Mouse (Mus musculus): ENCODE measurements at regions not wholly inside any gene's neighbourhood (a gene's known extent, or its start where the extent isn't known, plus 50 kb on each side); places are given as distances from the start of the nearest gene placed in this dataset.

- in situ Hi-C loops (cut with MboI, MseI), result loop anchor here (5.0 kb wide), 2 partner anchors 98 to 812 kb away; no protein-coding TSS in a partner anchor
Measured at GRCm38 (mm10) chr5:118879808-118880478, 319.5 kb downstream of the Med13l start.

DNA sequence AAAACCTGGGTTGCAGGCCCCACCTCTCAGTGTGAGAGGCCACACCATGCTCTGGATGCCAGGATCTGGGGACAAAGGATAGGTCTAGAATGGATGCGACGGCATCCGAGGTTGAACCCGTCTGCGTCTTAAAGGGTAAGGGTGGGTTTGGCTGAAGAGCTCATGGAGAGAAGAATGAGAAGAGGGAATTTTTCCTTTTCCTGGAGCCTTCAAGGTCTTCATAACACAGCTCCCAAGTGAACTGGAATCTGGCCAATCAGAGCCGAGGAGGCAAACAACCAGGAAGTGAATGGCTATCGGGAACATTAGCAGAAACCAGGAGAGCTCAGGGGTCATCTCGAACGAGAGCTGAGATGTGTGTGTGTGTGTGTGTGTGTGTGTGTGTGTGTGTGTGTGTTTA is 320.1 kb downstream of the Med13l start:
- in situ Hi-C loops (cut with MboI, MseI), result loop anchor here (5.0 kb wide), 2 partner anchors 98 to 812 kb away; no protein-coding TSS in a partner anchor

GRCm38 (mm10) chr5:118881886-118882285 is 321.4 kb downstream of the Med13l start:
- in situ Hi-C loops (cut with MboI, MseI), result loop anchor here (5.0 kb wide), 2 partner anchors 100 to 810 kb away; no protein-coding TSS in a partner anchor

DNA sequence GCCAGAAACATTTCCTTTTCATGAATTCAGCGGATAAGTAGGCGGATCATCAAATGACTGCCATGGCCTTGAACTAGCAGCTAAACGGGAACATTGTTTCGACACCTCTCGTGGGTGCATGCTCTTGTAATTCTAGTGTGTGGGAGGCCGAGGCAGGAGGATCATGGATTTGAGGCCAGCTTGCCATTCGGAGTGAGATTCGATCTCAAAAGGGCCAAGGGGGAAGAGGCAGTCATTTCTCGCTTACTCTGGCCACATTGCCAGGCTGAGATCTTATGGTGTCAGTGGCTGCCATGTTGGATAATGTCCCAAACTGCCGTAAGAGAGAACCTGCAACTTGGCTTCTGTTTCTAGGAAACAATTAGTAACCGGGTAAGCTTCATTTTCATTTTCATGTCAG is 327.7 kb downstream of the Med13l start:
- in situ Hi-C loops (cut with MboI, MseI), result no loop called here

GRCm38 (mm10) chr5:118891131-118891530 is 330.7 kb downstream of the Med13l start:
- in situ Hi-C loops (cut with MboI, MseI), result no loop called here

DNA sequence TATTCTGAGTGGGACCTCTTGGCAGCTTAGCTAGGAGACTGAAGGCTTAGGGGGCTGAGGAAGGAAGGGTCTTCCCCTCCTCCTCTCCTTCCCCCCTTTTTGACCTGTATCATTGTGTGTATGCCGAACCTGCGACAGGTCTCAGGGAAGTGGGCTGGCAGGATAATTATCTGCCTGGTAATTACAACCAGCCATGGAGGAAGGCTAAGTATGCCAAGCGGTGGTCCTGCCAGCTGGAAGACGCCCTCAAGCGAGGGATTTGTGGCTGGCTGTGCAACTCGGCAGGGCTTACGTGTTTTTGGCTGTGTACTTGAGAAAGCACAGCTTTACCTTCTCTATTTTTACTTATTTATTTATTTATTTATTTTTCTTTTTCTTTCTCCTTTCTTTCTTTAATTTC is 347.7 kb downstream of the Med13l start:
- in situ Hi-C loops (cut with MboI, MseI), result no loop called here

DNA sequence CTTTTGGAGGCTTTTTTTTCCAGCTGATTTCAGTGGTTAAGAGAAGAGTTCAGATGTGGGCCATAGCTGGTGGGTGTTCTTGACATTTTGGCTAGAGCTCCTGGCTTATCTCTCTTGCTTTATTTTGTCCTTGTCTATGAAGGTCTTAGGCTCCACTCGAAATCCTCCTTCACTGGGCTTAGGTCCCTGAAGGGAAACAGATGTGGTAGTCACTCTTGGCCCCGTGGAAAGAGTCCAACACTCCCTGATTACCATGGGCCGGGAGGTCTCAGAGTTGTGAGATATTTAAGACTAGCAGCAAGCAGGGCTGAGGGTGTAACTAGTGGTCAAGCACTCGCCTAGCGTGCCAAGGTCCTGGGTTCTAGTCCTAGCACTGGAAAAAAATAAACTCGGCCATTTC is 349.3 kb downstream of the Med13l start:
- in situ Hi-C loops (cut with MboI, MseI), result no loop called here

- in situ Hi-C loops (cut with MboI, MseI), result no loop called here
Measured at GRCm38 (mm10) chr5:118914191-118914750, 353.8 kb downstream of the Med13l start.

DNA sequence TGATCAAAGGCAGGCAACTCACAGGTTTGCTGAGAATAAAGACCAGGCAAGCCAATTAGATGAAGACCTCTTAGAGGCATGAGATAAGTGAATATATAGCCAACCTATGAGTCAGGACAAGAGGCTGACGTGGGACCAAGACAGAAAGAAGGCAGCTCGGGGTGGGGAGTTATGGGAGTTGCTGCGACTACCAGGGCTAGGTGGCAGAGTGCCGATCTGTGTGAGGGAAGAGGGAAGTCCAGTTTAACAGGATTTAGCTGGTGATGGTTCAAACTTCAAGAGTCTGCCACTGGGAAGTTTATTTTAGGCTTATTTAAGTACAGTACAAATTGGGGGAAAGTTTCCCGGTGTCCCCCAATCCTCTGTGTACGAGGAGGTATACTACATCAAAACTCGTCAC is 362.9 kb downstream of the Med13l start:
- in situ Hi-C loops (cut with MboI, MseI), result no loop called here

GRCm38 (mm10) chr5:118929037-118929436 is 368.6 kb downstream of the Med13l start:
- in situ Hi-C loops (cut with MboI, MseI), result no loop called here

DNA sequence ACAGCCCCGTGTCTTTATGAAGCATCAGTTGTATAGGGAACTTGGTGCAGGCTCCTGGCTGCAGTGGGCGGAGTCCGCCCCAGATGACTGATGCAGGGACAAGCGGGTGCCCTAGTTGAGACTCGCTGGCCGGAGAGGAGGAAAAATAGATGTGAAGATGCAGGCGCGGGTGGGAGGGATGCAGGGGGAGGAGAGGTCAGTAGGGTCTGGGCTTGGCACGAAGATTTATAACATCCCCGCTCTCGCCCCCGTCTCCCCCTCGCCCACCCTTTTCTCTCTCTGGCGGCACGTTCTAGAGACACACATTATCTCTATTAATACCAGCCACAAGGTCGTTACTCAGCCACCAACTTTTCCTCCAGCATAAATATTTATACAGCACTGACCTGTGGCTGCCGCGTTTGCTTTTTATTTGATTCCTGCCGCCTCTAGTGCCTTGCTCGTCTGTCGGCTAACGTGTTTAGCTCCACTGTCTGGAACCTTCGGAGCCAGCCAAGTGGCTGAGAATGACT is 369.6 kb downstream of the Med13l start:
- in situ Hi-C loops (cut with MboI, MseI), result no loop called here

DNA sequence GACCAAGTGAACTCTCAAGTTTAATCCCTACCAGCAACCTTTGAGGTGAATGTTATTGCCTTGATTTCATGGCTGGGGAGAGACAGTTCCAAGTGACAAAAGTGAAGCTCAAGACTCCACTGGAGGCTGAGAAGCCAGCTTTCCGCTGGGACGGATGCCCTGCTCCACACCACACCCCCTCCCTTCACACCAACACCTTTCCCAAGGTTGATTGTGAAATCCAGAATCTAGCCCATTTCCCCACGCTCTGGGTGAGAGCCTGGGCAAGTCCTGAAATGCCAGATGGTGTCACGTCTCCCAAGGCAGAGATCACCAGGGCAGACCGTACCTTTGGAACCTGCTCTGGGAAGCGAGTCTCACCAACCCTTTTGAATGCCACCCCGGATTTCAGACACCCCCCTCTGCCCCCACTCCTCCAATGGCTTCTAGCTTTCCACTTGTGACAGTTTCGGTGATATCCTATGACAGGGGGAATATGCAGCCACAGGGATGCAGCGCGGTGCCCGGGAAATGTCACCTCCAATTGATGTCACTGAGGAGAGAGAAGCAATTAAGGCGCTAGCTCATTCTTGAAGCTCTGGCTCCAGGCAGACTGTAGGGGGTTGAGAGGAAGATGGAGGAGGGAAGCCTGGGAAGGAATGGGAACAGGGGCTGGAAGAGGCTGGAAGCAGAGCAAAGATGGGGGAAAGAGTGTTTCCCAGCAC is 379.0 kb downstream of the Med13l start:
- in situ Hi-C loops (cut with MboI, MseI), result no loop called here

GRCm38 (mm10) chr5:118944256-118944655 is 383.8 kb downstream of the Med13l start:
- in situ Hi-C loops (cut with MboI, MseI), result no loop called here

DNA sequence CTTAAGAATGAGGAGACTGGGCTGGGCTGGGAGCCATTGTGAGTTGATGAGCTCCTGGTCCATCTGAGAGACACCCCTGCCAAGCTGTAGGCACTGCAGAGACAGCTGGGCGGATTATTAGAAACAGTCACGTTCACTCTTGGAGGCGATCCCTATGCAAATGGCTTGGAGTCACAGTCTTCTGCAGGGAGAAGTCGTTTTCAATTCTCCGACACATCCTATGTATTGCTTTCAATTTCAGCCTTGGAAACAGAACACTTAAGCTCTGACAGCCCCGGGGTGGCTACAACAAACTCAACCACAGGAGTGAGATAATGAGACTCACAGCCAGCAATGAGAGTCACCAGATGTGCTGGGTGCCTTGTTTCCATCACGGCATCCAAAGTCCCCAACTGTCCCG is 385.6 kb downstream of the Med13l start:
- in situ Hi-C loops (cut with MboI, MseI), result no loop called here

DNA sequence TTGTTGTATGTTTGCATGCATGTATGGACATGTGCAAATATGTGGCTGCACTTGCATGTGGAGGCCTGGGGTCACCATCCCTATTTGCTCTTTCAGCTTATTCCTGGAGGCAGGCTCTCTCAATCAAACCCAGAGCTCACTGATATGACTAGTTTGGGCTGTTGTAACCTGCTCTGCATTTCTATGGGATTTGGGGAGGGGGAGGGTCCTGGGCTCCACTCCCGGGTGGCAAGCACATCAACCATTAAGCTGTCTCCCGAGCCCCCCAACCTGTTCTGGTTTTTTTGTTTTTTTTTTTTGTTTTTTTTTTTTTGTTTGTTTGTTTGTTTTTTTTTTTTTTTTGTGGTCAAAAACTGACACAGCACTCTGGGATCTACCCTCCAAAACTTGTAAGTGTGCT is 386.5 kb downstream of the Med13l start:
- in situ Hi-C loops (cut with MboI, MseI), result no loop called here

DNA sequence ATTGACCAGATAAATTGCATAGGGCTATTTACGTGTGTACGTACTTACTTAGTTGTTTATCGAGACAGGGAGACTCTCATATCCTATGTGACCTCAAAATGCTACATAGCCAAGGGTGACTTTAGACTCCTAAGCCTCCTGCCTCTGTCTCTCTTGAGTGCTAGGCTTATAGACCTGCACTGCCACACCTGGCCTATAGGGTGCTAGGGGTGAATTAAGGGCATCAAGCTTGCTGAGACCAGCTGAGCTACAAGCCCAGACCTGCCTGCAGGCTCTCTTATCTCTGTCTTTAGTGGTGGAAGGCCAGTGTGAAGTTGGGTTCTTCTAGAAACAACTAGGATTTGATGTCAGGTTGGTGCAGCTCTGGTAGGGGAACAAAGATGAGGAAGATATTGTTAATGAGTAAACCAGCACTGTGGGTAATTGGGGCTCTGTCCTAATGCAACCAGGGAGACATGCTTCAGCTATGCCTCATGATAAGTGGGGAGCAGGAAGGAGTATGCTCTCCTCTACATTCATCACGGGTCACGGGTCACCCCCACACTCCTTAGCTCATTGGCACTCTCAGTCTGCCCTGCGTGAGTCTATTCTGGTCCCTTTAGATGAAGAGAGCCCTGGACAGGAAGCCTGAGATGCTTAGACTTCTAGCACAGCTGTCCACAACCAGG is 387.8 kb downstream of the Med13l start:
- in situ Hi-C loops (cut with MboI, MseI), result no loop called here

- in situ Hi-C loops (cut with MboI, MseI), result loop anchor here in 1 of 2 experiments (10.0 kb wide), 1 partner anchor 1466 kb away; no protein-coding TSS in a partner anchor
Measured at GRCm38 (mm10) chr5:118951067-118951466, 390.6 kb downstream of the Med13l start.

DNA sequence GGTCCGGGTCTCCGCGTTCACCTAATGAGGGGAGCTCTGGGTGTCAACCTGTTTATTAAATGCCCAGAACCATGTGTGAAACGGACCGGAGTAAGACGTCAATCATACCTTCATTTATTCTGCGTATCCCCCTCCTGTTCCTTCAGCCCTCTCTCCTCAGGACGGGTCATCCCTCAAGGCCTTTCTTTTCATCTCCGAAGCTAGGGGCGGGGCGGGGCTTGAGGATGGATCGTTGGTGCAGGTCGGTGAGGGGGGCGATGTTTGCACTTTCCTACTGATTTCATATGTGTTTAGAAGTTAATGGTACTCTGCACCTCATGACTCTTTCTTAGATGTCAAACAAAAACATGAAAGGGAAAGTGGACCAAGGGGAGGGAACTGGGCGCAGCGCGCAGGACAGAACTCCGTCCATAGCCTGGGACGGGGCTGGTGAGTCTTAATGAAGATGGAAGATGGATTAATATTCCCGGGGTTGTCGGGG is 400.1 kb downstream of the Med13l start:
- in situ Hi-C loops (cut with MboI, MseI), result no loop called here

DNA sequence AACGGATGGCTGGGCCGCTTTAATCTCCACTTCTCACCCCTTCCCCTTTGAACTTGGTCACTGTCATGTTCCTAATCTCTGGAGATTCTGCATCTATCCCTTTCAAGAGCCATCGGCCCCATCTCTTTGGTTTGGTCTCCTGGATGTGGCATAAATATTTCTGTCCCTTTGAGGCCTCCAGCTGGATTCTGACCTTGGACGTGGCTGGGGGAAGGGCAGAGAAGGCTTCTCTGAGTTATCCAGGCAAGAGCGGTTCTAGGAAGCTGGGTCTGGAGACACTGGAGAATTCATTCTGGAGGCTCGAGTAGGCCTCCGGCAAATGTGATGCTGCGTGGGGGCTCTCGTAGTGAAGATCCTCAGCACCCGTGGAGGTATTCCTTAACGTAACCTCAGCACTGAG is 400.6 kb downstream of the Med13l start:
- in situ Hi-C loops (cut with MboI, MseI), result no loop called here

DNA sequence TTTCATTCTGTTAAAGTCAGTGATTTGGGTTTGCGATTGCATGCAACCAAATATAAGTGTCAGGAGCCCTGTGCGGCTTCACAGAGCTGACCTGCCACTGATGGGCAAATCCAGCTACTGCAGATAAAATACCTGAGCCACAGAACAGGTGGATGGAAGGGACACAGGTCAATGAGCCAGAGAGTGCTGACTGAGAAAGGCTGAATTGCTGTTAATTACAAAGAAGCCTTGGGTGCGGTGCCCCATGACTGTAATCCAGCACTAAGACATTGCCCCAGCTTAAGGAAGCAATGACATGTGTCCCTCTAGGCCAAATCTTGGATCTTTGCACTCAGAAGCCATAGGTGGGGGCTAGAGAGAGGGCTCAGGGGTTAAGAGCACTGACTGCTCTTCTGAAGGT is 401.7 kb downstream of the Med13l start:
- in situ Hi-C loops (cut with MboI, MseI), result no loop called here

DNA sequence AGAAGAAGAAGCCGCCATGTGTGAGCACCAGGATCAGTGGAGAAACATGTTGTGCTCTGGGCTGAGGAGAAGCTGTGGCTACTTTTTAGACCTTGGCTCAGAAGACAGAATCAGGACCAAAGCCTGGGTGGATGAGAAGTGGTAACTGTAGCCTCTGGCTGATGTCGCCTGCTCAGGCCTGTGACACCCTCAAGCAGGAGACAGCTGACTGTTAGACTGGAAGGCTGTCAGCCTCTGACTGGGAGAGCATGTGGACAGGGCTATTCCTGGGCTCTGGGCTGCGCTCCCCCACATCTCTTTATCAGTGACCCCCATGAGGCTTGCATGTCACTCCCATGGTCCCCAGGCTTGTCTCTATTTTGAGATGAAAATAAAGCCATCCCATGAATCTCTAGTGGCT is 402.5 kb downstream of the Med13l start:
- in situ Hi-C loops (cut with MboI, MseI), result no loop called here

DNA sequence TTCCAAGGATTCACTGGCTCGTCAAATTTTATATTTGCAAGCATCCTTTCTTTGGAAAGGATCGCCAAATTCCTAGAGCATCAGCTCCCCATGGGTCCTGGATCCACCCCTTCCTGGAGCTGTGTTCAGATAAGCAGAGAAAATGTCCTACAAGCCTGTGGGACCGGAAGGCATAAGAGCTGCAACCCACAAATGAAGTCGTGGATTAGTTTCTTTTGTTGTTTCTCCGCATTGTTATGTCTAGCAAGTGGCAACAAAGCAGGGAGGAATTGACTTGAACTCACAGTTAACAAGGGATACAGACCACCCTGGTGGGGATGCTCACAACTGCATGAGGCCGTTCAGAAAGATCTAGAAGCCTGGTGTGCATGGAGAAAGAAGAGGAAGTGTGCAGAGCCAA is 406.4 kb downstream of the Med13l start:
- in situ Hi-C loops (cut with MboI, MseI), result no loop called here
